Mouse (Mus musculus) stomach, embryonic 14.5 days (tissue): ENCODE measurements around the gene Il6st. TPM values are rescaled to one million over a fixed set of nuclear protein-coding genes. Genes with fewer than 3 reads are reported as not detected.

Source experiments
- ATAC-seq: fragments of 200-750 bp; cut with Nextera tagmentation; 2 replicates; pipeline ENCODE4 v1.8.0; 2017; ENCODE audit warnings: low read depth, moderate TSS enrichment; ENCODE audit not compliant: insufficient number of reproducible peaks, insufficient read depth, low FRiP score
- H3K27ac ChIP-seq: fragments of 300-500 bp; sonication (generic); 2 replicates; pipeline ENCODE4 v1.5.1; 2014; ENCODE audit warnings: mild to moderate bottlenecking, low read length, moderate library complexity, mixed read lengths
- H3K27me3 ChIP-seq: fragments of 300-500 bp; sonication (generic); 2 replicates; pipeline ENCODE4 v1.6.1; 2014; ENCODE audit warnings: low read length, control low read depth, mixed read lengths; ENCODE audit not compliant: control insufficient read depth, insufficient read depth
- H3K36me3 ChIP-seq: fragments of 300-500 bp; sonication (generic); 2 replicates; pipeline ENCODE4 v1.6.1; 2014; ENCODE audit warnings: mild to moderate bottlenecking, control low read depth, low read length, moderate library complexity, mixed read lengths; ENCODE audit not compliant: control insufficient read depth, insufficient read depth
- H3K4me1 ChIP-seq: fragments of 300-500 bp; sonication (generic); 2 replicates; pipeline ENCODE4 v1.6.1; 2014; ENCODE audit warnings: low read length, control low read depth, mixed read lengths; ENCODE audit not compliant: control insufficient read depth, insufficient read depth
- H3K4me2 ChIP-seq: fragments of 300-500 bp; sonication (generic); replicated peaks from 2 replicates; pipeline ENCODE4 v1.6.1; 2014; ENCODE audit warnings: low read depth, low read length, control low read depth
- H3K4me3 ChIP-seq: fragments of 300-500 bp; sonication (generic); 2 replicates; pipeline ENCODE4 v1.5.1; 2014; ENCODE audit warnings: low read depth, low read length, control low read depth
- H3K9ac ChIP-seq: fragments of 300-500 bp; sonication (generic); replicated peaks from 2 replicates; pipeline ENCODE4 v1.6.1; 2014; ENCODE audit warnings: low read depth, mild to moderate bottlenecking, control low read depth, low read length, moderate library complexity, mixed read lengths
- H3K9me3 ChIP-seq: fragments of 300-500 bp; sonication (generic); 2 replicates; pipeline ENCODE4 v1.6.1; 2016; ENCODE audit warnings: low read depth, low read length, control low read depth; ENCODE audit not compliant: control insufficient read depth
- WGBS: fragments of 180-500 bp; shearing (Covaris S2); extraction: QIAGEN DNeasy Blood & Tissue Kit; methylation state at CpG from one replicate; pipeline ENCODE4 v1.1.7; 2014; 5-methylcytosine and 5-hydroxymethylcytosine counted together
- polyA plus RNA-seq: library from polyadenylated mRNA; unstranded; fragments of >200 nt; fragmentation: Nextera tagmentation; extraction: Ambion mirVana; gene quantifications from 2 replicates; pipeline ENCODE4 v1.2.1, GENCODE M21; 2014

The Il6st gene
- polyA plus RNA-seq, 1 experiment from 2014 or later = 48.8 TPM

- Histone ChIP-seq H3K27ac (no peak overlapping the region), H3K4me1 (no peaks in the 10 kb centered on the region), H3K4me3 (no peak overlapping the region), H3K36me3 (no peaks in the 10 kb centered on the region), H3K9ac (no peak overlapping the region), H3K9me3 (no peaks in the 10 kb centered on the region), H3K4me2 (no peak overlapping the region), H3K27me3 (no peaks in the 10 kb centered on the region)
- WGBS = 71% methylated on average over 9 of the region's 9 CpGs
- ATAC-seq = no peak
Measured at GRCm38 (mm10) chr13:112533556-112533955, 69.7 kb downstream of the Il6st start.

DNA sequence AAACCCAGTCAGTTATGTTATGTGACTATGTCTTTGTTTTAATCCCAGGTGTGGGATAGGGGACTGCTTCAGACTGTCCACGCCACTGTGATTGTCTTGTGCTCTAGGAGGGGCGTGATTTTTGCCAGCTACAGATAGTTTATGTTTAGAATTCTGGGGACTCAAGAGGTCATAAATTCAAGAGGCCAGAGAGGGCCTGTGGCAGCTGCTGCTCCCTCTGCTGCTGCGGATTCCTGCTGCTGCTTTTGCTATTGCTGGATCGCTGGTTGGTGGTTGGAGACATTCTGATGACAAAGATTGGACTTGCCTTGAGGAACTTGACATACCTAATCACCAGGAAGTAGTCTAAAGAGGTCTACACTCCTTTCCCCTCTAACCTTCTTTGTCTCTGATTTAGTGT lies 72.7 kb downstream of the Il6st start:
- Histone ChIP-seq H3K36me3 (no peaks in the 10 kb centered on the region), H3K27me3 (no peaks in the 10 kb centered on the region), H3K4me3 (no peak overlapping the region), H3K9ac (no peak overlapping the region), H3K4me1 (no peaks in the 10 kb centered on the region), H3K4me2 (no peak overlapping the region), H3K27ac (no peak overlapping the region), H3K9me3 (no peaks in the 10 kb centered on the region)
- 39% methylated on average over 4 of the region's 4 CpGs for WGBS
- ATAC-seq = no peak

DNA sequence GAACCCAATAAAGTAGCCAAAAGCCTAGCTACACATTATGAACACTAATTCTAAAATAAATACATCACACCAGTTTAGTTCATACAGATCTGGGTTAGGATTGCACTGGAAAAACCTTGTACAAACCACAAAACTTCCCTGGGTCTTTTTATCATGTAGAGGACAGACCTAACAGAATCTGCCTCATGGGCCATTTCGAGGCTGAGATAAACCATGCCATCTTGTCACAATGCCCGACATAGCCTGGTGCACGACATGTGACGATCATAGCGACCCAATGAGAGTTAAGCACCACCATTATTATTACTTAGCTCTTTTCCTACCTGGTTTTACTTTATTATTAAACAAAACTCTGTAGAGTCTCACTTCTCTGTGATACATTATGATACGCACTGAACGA lies 73.2 kb downstream of the Il6st start:
- Histone ChIP-seq H3K36me3 (no peaks in the 10 kb centered on the region), H3K4me3 (no peak overlapping the region), H3K4me1 (no peaks in the 10 kb centered on the region), H3K4me2 (no peak overlapping the region), H3K9ac (no peak overlapping the region), H3K9me3 (no peaks in the 10 kb centered on the region), H3K27ac (no peak overlapping the region), H3K27me3 (no peaks in the 10 kb centered on the region)
- 88% methylated on average over 7 of the region's 7 CpGs for WGBS
- ATAC-seq = no peak

- no peaks in the 10 kb centered on the region for H3K4me1 ChIP-seq
- H3K27me3 ChIP-seq = no peaks in the 10 kb centered on the region
- H3K9ac ChIP-seq = no peak overlapping the region
- ATAC-seq = no peak
- H3K4me2 ChIP-seq = no peak overlapping the region
- no peak overlapping the region for H3K4me3 ChIP-seq
- H3K27ac ChIP-seq = no peak overlapping the region
- H3K36me3 ChIP-seq = no peaks in the 10 kb centered on the region
- no peaks in the 10 kb centered on the region for H3K9me3 ChIP-seq
- 49% methylated on average over 3 of the region's 3 CpGs for WGBS
Measured at GRCm38 (mm10) chr13:112540616-112541015, 76.7 kb downstream of the Il6st start.

DNA sequence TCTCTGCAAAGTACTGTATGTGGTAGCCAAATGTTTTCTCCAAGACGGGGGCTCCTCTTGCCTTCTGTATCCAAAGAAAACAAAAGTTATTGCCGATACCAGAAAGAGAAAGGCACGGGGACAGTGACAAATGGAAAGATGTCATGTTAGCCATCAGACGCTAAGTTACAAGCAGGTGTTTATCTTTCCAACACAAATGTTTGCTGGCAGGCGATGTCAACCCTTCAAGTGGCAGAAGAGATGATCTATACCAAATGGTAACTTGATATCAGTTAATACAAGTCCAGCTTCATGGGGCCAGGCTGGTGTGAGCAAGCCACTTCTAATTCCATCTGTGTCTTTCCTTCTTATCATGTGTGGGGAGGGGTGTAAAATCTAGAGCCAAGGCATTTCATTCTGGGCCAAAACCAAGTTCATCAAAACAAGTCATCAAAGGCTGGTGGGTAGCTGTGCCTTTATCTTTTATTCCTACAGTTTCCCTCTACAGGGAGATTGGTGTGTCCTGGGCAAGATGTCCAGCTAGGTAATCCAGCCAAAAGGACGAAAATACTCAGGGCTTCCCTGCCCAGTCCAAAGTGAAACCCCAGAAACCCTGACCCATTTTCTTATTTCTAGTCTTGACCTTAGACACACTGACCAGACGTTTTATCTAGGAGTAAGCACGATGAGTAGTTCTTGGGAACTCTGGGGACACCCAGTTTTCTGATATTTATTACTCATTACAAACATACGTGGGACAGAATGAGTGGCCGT lies 77.5 kb downstream of the Il6st start:
- H3K27ac ChIP-seq = no peak overlapping the region
- WGBS = 60% methylated on average over 10 of the region's 10 CpGs
- H3K27me3 ChIP-seq = no peaks in the 10 kb centered on the region
- H3K4me3 ChIP-seq = no peak overlapping the region
- no peak overlapping the region for H3K4me2 ChIP-seq
- no peak overlapping the region for H3K9ac ChIP-seq
- no peaks in the 10 kb centered on the region for H3K9me3 ChIP-seq
- no peaks in the 10 kb centered on the region for H3K4me1 ChIP-seq
- H3K36me3 ChIP-seq = no peaks in the 10 kb centered on the region
- no peak for ATAC-seq

GRCm38 (mm10) chr13:112551641-112552548 lies 88.0 kb downstream of the Il6st start:
- no peak overlapping the region for H3K9ac ChIP-seq
- no peaks in the 10 kb centered on the region for H3K27me3 ChIP-seq
- H3K4me2 ChIP-seq = no peak overlapping the region
- no peaks in the 10 kb centered on the region for H3K36me3 ChIP-seq
- no peak overlapping the region for H3K27ac ChIP-seq
- no peaks in the 10 kb centered on the region for H3K9me3 ChIP-seq
- no peak overlapping the region for H3K4me3 ChIP-seq
- WGBS = 74% methylated on average over 7 of the region's 7 CpGs
- H3K4me1 ChIP-seq = no peaks in the 10 kb centered on the region
- no peak for ATAC-seq

DNA sequence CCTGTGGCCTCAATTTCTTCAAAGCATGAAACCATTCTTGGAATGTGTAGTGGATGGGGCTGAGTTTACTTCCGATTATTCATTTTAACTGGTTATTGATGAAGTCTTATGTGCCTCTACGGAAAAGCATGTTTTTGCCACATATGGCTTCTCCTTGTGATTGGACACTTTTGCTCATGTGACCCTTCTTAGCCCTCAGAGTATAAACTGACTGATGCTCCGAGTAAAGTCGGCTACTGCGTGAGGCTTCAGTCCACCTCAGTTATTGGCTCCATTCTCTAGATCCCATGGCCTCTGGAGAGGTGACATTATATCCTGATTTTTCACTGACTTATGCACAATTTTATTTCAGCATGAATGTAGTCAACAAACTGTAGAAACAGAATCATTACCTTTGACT lies 89.4 kb downstream of the Il6st start:
- Histone ChIP-seq H3K4me3 (no peak overlapping the region), H3K9ac (no peak overlapping the region), H3K27ac (no peak overlapping the region), H3K4me1 (no peaks in the 10 kb centered on the region), H3K4me2 (no peak overlapping the region), H3K27me3 (no peaks in the 10 kb centered on the region), H3K36me3 (no peaks in the 10 kb centered on the region), H3K9me3 (no peaks in the 10 kb centered on the region)
- WGBS = 88% methylated on average over 5 of the region's 5 CpGs
- no peak for ATAC-seq

DNA sequence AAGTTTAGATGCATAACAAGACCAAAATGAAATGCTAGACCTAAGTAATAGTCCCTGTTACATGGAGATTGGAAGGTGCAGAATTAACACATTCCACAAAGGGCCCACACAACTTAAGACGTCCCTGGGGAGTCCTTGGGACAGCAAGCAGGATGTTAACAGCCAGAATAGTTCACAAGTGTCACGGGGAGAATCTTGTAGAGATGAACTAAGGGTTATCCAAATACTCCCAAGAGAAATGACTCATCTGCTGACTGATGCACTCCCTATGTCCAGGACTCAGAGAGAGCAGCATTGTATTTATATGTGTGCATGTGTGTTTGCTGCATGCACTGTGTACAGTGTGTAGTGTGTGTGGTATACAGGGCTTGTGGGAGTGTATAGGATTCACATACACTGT lies 92.6 kb downstream of the Il6st start:
- Histone ChIP-seq H3K4me3 (no peak overlapping the region), H3K4me2 (no peak overlapping the region), H3K4me1 (no peaks in the 10 kb centered on the region), H3K27me3 (no peaks in the 10 kb centered on the region), H3K36me3 (no peaks in the 10 kb centered on the region), H3K9me3 (no peaks in the 10 kb centered on the region), H3K27ac (no peak overlapping the region), H3K9ac (no peak overlapping the region)
- no peak for ATAC-seq
- 47% methylated on average over 2 of the region's 2 CpGs for WGBS
